Mouse (Mus musculus) CH12.LX (cell line): ENCODE data around the gene Gm45717.

Experiments used
- CTCF ChIP-seq, 2 experiments: IDR thresholded peaks in 1 of 2; conservative IDR thresholded peaks in 1 of 2; 2 replicates each; pipeline ENCODE4 v1.5.1; 2011 to 2012; ENCODE audit warnings: low read depth in 2 of 2, low read length in 2 of 2, improper control_type of control experiment in 1 of 2, inconsistent platforms in 1 of 2, mild to moderate bottlenecking in 1 of 2, moderate library complexity in 1 of 2
- HCFC1 ChIP-seq: IDR thresholded peaks from 2 replicates; pipeline ENCODE4 v1.6.1; 2012; ENCODE audit warnings: low read depth, mild to moderate bottlenecking, inconsistent platforms, low read length, improper control_type of control experiment
- JUND ChIP-seq: conservative IDR thresholded peaks from 2 replicates; pipeline ENCODE4 v1.6.1; 2011; ENCODE audit warnings: low read depth, low read length, improper control_type of control experiment
- MAFK ChIP-seq: IDR thresholded peaks from 2 replicates; pipeline ENCODE4 v1.6.1; 2011; ENCODE audit warnings: low read length, improper control_type of control experiment; ENCODE audit not compliant: insufficient replicate concordance
- MEF2A ChIP-seq: IDR thresholded peaks from 2 replicates; pipeline ENCODE4 v1.6.1; 2014; ENCODE audit warnings: low read depth, mild to moderate bottlenecking, inconsistent platforms, low read length, improper control_type of control experiment, borderline replicate concordance
- POLR2A ChIP-seq: IDR thresholded peaks from 2 replicates; pipeline ENCODE4 v1.6.1; 2011; ENCODE audit warnings: low read depth, mild to moderate bottlenecking, improper control_type of control experiment, low read length
- TCF12 ChIP-seq: IDR thresholded peaks from 2 replicates; pipeline ENCODE4 v1.6.1; 2014; ENCODE audit warnings: low read depth, mild to moderate bottlenecking, inconsistent platforms, low read length, improper control_type of control experiment

- TF ChIP-seq POLR2A, result no peak
- no peak for TF ChIP-seq TCF12
- peak in 1 of 2 experiments; percentile 54; a peak in 2 of 4 replicates for TF ChIP-seq CTCF (conservative IDR thresholded peaks at IDR 0.05 in 1 of 2, IDR thresholded peaks at IDR 0.05 in 1 of 2; ENCODE audit: low read depth in 2 of 2, low read length in 2 of 2)
- no peak for TF ChIP-seq HCFC1
- TF ChIP-seq MAFK, result no peak
- TF ChIP-seq JUND, result no peak
- no peak for TF ChIP-seq MEF2A
Observed at GRCm38 (mm10) chr7:140907697-140908096, 48.0 kb downstream of the Gm45717 start.
